Mouse (Mus musculus): ENCODE measurements around the gene Vill. TPM values are rescaled to one million over a fixed set of nuclear protein-coding genes. Genes with fewer than 3 reads are reported as not detected.

Gene Vill
- total RNA-seq (2021), result 1 to 10 TPM in 1 of 2 experiments, under 1 TPM in 1; 0.66 to 1.4 TPM
- long read RNA-seq, experiment 1, partial matches to known transcripts, result 1 of 2 reads
- long read RNA-seq, experiment 1, other reads (novel, unspliced or antisense), result 1 of 2 reads
- long read RNA-seq, experiment 2, partial matches to known transcripts, result 0 of 1 reads
- long read RNA-seq, experiment 2, other reads (novel, unspliced or antisense), result 1 of 1 reads

DNA sequence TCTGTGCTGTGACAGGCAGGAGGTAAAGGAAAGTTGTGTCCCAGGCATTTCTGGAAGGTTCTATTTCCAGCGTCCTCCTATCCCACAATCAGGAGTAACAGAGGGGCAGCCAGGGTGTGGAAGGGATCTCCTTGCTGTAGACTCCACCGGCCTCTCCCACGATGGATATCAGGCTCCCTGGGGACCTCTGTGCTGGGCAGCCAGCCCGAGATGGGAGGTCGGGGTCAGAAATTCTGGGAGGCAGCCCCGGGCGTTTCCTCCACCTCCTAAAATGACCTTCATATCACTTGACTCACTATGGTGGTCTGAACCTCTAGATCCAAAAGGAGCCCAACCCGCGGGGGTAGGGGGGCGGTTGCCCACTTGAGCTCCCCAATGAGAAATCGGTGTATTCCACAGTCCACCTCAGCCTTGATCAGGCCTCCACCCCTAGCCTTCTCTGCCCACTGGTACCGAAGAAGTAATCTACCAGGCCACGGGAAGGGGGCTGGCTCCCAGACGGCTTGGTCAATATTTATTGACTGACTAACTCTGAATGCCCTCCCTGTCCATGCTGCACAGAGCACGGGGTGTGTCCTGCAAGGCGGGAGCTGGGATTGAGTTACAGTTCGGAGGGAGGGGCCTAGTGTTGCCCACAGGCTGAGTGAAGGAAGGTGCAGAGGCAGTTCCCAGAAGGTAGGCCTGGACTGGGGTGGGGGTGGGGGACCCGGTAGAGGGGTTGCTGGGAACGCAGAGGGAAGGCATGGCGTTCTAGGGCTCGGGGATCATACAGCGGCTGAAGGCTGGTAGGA lies at the start of gene Vill:
TSS of gene Vill (plus strand) at position 625 of the 791 bp plus-strand sequence.
- DNase-seq, result peak; percentile 53 to 54

DNA sequence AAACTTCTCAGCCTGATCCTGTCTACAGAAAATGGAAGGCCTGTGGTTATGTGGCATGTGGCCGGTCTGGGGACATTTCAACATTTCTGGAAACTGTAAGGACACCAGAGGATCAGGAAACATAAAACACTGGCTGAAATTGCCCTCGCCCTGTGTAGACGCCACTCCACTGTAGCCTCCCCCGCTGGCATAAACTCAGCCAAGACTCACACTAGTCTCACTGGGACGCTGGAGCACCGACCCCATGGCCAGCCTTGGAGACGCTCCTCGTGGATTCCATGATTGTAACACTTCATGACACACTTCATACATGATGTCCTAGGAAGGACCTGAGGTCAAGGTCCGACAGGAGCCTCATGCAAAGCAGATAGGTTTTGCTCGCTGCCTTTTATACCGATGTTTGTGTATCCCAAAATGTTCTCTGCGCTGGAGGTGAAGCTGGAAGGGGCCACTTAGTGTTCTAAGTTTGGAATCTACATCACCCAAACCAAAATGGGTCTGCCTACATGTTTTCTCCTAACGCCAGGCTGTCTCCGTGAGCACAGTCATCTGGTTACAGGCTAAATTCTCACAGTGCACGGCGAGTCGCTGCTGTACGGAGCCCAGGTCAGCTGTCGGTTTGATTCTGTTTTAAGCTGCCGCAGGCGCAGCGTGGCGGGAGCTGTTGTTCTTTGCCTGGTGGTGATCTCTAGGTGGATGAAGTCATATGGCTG lies 48.4 kb upstream of the Vill start:
- no peak for DNase-seq

DNA sequence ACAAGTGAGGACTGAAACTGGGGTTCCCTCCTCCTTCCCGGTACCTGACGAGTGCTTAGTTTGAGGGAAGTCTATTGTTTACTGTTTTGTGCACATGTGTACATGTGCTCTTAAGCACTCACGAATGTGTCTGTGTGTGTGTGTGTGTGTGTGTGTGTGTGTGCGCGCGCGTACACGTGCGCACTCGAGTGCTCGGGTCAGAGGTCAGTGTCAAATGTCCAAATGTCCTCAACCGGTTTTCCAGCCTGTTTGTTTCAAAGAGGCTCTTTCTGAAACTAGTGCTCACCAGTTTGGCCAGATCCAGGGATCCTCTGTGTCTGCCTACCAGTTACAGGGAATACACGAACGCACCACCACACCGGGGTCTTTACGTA lies 47.9 kb upstream of the Vill start:
- DNase-seq, result no peak

DNA sequence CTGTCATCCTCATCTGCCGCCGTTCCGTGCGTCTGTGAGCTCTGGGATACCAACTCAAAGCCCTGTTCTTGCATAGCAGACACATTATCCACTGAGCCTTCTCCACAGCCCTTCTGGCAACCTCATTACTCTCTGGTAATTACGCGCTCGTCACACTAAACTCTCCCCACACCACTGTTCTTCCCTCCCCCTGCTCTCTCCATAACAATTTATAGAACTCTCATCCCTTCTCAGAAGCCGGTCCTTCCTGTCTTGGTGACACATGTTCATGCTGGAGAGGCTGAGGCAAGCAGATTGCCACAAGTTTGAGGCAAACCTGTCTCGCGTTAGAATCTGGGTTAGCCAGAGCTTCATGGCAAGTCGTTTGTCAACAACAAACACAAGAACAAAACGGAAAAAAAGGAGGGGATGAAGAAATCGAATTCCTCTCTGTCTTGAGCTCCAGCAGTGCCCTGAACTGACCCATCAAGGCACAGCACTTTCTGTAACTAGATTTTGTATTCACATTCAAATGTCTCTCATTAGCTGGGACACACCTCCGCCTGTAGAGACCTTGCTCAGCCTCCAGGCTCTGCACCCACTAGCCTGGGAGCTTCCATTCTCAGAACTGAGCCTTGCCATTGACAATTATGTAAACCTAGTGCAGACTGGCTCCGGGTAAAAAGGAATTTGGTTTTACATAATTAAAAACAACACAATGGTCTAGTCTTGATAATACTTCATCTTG lies 47.1 kb upstream of the Vill start:
- no peak for DNase-seq

- DNase-seq, result no peak
Measured at GRCm38 (mm10) chr9:119007266-119007665, 45.3 kb upstream of the Vill start.

DNA sequence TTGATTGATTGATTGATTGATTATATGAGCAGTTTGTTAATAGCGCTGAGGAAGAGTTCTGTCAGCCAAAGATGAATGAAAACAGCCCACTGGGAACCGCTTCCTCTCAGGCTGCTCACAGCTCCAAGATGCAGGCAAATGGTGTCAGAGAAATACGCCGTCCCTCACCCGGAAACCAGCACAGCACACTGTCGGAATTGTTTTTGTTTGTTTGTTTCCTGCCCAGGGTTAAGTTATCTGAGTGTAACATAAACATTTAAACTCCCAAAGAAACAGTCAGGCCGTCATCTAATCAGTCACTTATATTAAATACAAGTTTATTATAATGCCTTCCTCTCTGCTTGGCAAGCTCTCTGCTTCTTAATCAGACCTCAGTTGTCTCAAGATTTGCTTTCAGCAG lies 43.7 kb upstream of the Vill start:
- DNase-seq, result no peak

GRCm38 (mm10) chr9:119010156-119010710 lies 42.3 kb upstream of the Vill start:
- DNase-seq, result no peak

DNA sequence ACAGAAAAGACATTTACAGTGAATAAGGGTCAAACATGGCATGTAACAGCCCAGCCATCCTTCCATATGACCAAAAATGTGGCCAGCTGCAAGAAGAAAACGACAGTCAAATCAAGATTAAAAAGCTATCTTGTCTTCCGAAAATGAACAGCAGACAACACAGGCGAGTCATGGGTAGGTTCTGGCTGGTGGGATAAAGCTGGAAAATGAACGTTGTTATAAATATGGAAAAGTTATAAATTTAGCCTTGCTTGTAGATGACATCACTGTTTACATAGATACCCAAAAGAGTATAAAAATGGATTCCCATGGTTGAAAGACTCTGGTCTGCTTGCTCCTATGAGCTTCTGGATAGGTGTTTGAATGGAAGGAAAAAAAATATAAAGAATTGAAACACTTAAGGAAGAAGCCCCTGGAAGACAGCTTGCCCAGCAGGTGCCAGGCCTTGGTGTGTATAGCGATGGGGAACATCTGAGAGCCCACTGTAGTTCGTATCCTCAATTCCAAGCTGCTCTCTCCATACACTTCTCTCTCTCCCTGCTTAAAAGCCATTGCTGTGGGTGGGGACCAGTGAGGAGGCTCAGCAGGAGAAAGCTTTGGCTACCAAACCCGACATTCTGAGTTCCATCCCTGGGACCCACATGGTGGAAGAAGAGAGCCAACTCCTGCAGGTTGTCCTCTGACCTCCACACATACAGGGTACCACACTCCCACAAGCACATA lies 35.6 kb upstream of the Vill start:
- DNase-seq, result no peak

- no peak for DNase-seq
Measured at GRCm38 (mm10) chr9:119021731-119022130, 30.8 kb upstream of the Vill start.

GRCm38 (mm10) chr9:119025263-119025662 lies 27.3 kb upstream of the Vill start:
- no peak for DNase-seq

GRCm38 (mm10) chr9:119025832-119026331 lies 26.7 kb upstream of the Vill start:
- DNase-seq, result no peak

- no peak for DNase-seq
Measured at GRCm38 (mm10) chr9:119027337-119027736, 25.2 kb upstream of the Vill start.

- peak; percentile 19 to 53 for DNase-seq
Measured at GRCm38 (mm10) chr9:119028226-119029195, 24.1 kb upstream of the Vill start.

- DNase-seq, result peak; percentile 84 to 91
Measured at GRCm38 (mm10) chr9:119029568-119029967, 23.0 kb upstream of the Vill start.

DNA sequence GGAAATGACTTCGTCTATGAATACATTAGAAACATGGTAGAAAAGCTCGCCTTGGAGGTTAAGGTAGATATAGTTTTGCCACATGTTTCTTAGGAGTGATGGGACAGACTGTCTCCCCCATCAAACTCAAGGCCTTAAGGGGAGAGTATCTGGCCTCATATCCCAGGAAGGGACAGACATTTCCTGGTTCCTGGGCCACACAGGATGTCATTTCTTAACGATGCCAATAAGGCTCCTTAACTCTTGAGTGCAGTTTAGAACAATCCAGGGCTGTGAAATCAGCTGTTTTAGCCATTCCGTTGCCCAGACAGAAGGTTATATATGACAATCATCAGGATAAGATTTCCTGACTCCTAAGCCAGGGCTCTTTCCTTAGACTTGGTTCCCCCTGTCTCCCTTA lies 21.5 kb upstream of the Vill start:
- DNase-seq, result no peak

DNA sequence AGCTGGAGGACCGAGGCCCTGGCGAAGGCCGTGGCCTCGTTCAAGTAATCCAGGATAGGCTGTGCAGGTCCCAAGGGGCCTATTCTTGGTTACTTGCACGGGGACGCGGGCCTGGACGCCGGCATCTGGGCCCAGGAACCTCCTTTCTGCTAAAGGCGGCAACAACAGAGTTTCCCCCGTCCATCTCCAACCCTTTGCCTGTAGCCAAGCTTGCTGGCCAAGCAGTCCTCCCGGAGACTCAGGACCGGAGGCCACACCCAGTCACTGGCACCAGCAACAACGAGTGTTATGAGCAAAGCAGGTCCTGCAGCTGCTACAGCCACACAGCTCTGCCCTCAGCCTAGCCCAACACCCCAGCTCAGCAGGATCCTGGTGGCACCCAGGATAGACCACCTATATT lies 20.8 kb upstream of the Vill start:
- peak; percentile 36 to 69 for DNase-seq

GRCm38 (mm10) chr9:119032538-119032937 lies 20.0 kb upstream of the Vill start:
- DNase-seq, result no peak

- peak in 1 of 2 experiments; percentile 17 for DNase-seq
Measured at GRCm38 (mm10) chr9:119033111-119033921, 19.3 kb upstream of the Vill start.

DNA sequence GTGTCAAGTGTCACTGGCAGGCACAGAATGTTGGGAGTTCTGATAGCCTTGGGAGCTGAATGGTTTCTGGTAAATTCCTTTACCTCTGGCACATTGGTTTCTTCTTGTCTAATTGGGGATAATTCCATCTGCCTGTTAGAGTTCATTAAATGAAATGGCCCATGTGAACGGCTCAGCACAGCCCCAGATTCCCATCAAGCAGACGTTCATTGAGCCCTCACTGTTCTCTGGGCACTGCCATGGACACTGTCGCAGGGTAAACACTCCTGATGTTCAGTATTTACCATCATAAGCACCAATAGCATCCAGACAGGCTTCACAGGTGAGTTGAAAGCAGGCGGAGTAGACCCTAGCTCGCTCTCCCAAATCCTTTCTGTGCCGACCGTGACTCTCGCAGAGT lies 18.5 kb upstream of the Vill start:
- no peak for DNase-seq
